Mouse (Mus musculus): Measurements from ENCODE around the gene Ifitm6. TPM values are rescaled to one million over a fixed set of nuclear protein-coding genes. Genes with fewer than 3 reads are reported as not detected.

Ifitm6 gene
- polyA plus RNA-seq, 1 experiment from 2014 or later = 1.6 TPM

GRCm38 (mm10) chr7:141055785-141056184 is 38.1 kb upstream of the Ifitm6 start:
- WGBS = 75% methylated on average over 4 of the region's 4 CpGs
- ATAC-seq (ENCODE audit: borderline replicate concordance, extremely low read depth, low FRiP score, low TSS enrichment) = no peak
- peaks cover 9% of the 10 kb centered on the region for H3K27me3 ChIP-seq

GRCm38 (mm10) chr7:141052421-141052820 is 34.7 kb upstream of the Ifitm6 start:
- no peak overlapping the region for H3K27ac ChIP-seq
- H3K9me3 ChIP-seq = no peaks in the 10 kb centered on the region
- no peak overlapping the region for H3K9ac ChIP-seq
- no peak overlapping the region for H3K4me2 ChIP-seq
- no peaks in the 10 kb centered on the region for H3K27me3 ChIP-seq
- 75% methylated on average over 2 of the region's 2 CpGs for WGBS
- no peak overlapping the region for H3K4me3 ChIP-seq
- no peak for ATAC-seq (ENCODE audit: borderline replicate concordance, extremely low read depth, low FRiP score, low TSS enrichment)
- peaks cover 7% of the 10 kb centered on the region for H3K4me1 ChIP-seq
- H3K36me3 ChIP-seq = no peaks in the 10 kb centered on the region

More at GRCm38 (mm10) chr7:141055785-141056184, 38.1 kb upstream of the Ifitm6 start:
- Histone ChIP-seq H3K4me1 (peaks cover 8% of the 10 kb centered on the region; the same call in 1 of the 2 replicates), H3K4me2 (no peak overlapping the region), H3K27ac (no peak overlapping the region), H3K9ac (no peak overlapping the region), H3K36me3 (no peaks in the 10 kb centered on the region), H3K9me3 (no peaks in the 10 kb centered on the region), H3K4me3 (no peak overlapping the region)

DNA sequence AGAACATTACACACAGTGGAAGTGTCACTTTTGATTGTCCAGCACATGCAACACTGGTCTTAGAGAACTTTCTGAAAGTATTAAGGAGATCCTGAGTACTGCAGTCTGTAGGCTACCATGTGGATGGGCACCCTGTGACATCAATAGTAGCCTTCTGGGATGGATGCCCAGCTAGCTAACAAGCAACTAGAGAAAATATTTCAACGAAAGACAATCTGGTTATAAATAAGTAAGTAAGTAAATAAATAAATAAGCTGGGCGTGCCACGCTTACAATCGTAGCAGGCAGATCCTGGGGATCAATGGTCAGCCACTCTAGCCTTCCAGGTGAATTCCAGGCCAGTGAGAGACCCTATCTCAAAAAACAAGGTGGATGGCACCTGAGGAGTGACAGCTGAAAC is 34.3 kb upstream of the Ifitm6 start:
- no peaks in the 10 kb centered on the region for H3K9me3 ChIP-seq
- H3K36me3 ChIP-seq = no peaks in the 10 kb centered on the region
- no peaks in the 10 kb centered on the region for H3K27me3 ChIP-seq
- H3K4me3 ChIP-seq = no peak overlapping the region
- no peak overlapping the region for H3K9ac ChIP-seq
- no peak overlapping the region for H3K4me2 ChIP-seq
- WGBS = 76% methylated on average over 4 of the region's 4 CpGs
- ATAC-seq (ENCODE audit: borderline replicate concordance, extremely low read depth, low FRiP score, low TSS enrichment) = no peak
- H3K27ac ChIP-seq = no peak overlapping the region
- H3K4me1 ChIP-seq = peaks cover 11% of the 10 kb centered on the region

GRCm38 (mm10) chr7:141051060-141051685 is 33.4 kb upstream of the Ifitm6 start:
- Histone ChIP-seq H3K27ac (no peak overlapping the region), H3K9ac (no peak overlapping the region), H3K4me2 (no peak overlapping the region), H3K4me3 (no peak overlapping the region), H3K36me3 (no peaks in the 10 kb centered on the region), H3K4me1 (peaks cover 12% of the 10 kb centered on the region), H3K9me3 (no peaks in the 10 kb centered on the region), H3K27me3 (no peaks in the 10 kb centered on the region)
- 44% methylated on average over 17 of the region's 17 CpGs for WGBS
- no peak for ATAC-seq (ENCODE audit: borderline replicate concordance, extremely low read depth, low FRiP score, low TSS enrichment)

GRCm38 (mm10) chr7:141049326-141049725 is 31.6 kb upstream of the Ifitm6 start:
- WGBS = 58% methylated on average over 2 of the region's 2 CpGs

DNA sequence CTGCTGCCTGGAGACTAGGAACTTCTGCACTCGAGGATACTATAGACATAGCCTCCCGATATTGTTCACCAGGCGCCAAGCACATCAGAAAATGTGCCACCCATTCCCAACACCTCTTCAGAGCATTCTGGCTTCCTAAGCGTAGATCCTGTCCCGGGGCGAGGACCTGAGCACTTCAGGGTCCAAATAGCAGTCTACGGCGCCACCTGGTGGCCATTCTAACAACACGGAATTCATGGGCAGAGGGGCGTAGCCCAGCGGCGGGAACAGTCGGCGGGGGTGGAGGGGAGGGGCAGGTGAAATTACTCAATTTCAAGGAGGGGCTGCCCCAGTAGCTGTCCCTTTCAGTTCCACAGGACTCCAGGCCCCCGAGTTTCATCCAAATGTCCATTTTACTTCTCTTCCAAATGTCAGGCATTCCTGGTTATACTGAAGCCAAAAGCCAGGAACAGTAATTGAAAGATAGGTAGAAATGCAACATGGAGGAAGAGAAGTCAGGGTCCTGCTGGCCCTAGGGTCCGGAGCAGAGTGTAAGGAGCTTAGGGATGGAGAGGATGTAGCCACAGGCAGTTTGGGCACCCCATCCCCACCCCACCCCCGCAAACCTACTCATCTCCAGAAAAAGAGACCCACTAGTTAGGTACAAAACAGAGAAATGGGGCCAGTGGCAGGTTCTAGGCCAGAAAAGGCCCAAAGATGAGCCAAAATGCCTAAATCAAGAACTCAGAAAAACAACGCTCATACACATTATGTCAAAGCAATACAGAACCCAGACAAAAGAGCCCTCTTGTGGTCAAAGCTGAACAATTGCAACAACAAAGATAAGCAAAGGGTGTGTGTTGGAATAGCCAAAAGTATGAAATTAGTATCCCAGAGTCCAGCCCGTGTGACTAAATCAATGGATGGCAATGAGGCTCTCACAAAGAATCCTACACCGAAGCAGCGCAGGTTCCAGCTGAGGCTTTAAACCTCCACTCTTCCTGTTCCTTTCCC is 30.8 kb upstream of the Ifitm6 start:
- Histone ChIP-seq H3K4me3 (peak overlapping the region; percentile 29), H3K27me3 (no peaks in the 10 kb centered on the region), H3K4me2 (peak overlapping the region; percentile 64), H3K36me3 (no peaks in the 10 kb centered on the region), H3K27ac (peak overlapping the region; percentile 94), H3K4me1 (peaks cover 12% of the 10 kb centered on the region), H3K9ac (no peak overlapping the region), H3K9me3 (no peaks in the 10 kb centered on the region)
- peak; percentile 88 for ATAC-seq (ENCODE audit: borderline replicate concordance, extremely low read depth, low FRiP score, low TSS enrichment)
- WGBS = 9% methylated on average over 21 of the region's 21 CpGs

More at GRCm38 (mm10) chr7:141049326-141049725, 31.6 kb upstream of the Ifitm6 start:
- Histone ChIP-seq H3K4me2 (no peak overlapping the region), H3K9me3 (no peaks in the 10 kb centered on the region), H3K36me3 (no peaks in the 10 kb centered on the region), H3K4me1 (peaks cover 12% of the 10 kb centered on the region), H3K27ac (no peak overlapping the region), H3K27me3 (no peaks in the 10 kb centered on the region), H3K4me3 (no peak overlapping the region), H3K9ac (no peak overlapping the region)
- no peak for ATAC-seq (ENCODE audit: borderline replicate concordance, extremely low read depth, low FRiP score, low TSS enrichment)

DNA sequence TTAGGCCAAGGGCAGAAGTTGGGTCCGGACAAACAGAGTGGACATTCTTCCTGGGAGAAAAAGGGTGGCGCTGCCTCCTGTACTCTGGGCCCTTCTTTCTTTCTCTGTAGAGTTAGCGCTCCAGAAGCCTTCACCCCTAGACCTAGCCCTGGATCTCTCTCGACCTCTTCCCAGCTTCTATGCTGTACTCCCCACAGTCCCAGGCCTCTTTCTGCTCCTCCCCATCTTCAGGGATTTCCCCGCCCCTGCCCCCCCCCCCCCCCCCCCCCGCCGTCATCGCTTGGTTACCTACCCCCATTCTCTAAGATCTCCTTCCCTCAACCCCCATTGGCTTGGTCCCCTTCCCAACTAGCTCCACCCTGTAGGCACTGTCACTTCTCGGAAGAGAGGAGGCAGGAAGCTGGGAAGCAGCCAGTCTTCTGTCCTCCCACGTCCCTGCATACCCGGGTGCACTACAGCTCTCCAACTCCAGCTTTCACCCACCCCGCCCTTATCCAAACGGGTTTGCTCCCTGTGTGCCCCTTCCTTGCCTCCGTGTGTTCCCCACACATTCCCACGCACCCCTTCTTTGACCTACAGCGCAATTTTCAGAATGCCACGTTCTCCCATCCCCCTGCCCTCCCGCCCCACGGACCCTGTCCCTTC is 30.0 kb upstream of the Ifitm6 start:
- peaks cover 12% of the 10 kb centered on the region for H3K4me1 ChIP-seq
- H3K27ac ChIP-seq = peak overlapping the region; percentile 94
- WGBS = 4% methylated on average over 15 of the region's 19 CpGs
- ATAC-seq (ENCODE audit: borderline replicate concordance, extremely low read depth, low FRiP score, low TSS enrichment) = peak; percentile 95
- peak overlapping the region; percentile 29 for H3K9ac ChIP-seq
- no peaks in the 10 kb centered on the region for H3K36me3 ChIP-seq
- H3K9me3 ChIP-seq = no peaks in the 10 kb centered on the region
- no peaks in the 10 kb centered on the region for H3K27me3 ChIP-seq
- peak overlapping the region; percentile 64 for H3K4me2 ChIP-seq
- peak overlapping the region; percentile 29 for H3K4me3 ChIP-seq

DNA sequence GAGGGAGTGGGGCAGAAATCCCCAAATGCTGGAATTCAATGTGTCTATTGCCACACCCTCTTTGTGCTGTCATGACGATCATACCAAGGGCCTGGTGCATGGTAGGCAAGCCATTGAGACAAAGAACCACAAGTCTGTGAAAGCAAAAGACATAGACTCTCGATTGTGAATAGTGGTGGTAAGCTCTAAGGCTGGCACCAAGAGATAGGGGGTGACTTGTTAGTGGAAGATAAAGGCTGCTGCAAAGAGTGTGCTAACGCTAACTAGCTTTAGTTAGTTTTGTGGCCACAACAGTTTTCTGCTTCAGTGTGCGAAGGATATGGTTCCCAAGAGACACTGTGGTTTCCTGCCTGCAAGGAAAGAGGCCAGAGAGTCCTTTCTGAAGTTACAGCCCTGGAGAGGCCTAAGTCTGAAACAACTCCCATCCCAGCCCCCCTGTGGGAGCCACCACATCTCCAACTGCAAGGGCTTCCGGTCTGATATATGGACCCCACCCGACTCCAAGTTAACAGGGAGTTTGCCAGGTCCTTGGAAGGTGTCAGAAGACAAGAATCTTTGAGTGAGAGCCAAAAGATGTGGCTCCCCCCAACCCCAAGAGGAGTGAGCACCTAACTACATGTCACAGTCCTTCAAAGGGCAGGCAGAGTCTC is 29.3 kb upstream of the Ifitm6 start:
- Histone ChIP-seq H3K9ac (peak overlapping the region; percentile 29; the same call in 1 of the 2 replicates), H3K27ac (peak overlapping the region; percentile 91), H3K4me3 (no peak overlapping the region), H3K36me3 (no peaks in the 10 kb centered on the region), H3K4me1 (peaks cover 15% of the 10 kb centered on the region), H3K27me3 (no peaks in the 10 kb centered on the region), H3K9me3 (no peaks in the 10 kb centered on the region), H3K4me2 (peak overlapping the region; percentile 64)
- WGBS = 61% methylated on average over 6 of the region's 6 CpGs
- 0 out of 2 replicates have a peak, but pooled peaks have one; percentile 0 for ATAC-seq (ENCODE audit: borderline replicate concordance, extremely low read depth, low FRiP score, low TSS enrichment)

DNA sequence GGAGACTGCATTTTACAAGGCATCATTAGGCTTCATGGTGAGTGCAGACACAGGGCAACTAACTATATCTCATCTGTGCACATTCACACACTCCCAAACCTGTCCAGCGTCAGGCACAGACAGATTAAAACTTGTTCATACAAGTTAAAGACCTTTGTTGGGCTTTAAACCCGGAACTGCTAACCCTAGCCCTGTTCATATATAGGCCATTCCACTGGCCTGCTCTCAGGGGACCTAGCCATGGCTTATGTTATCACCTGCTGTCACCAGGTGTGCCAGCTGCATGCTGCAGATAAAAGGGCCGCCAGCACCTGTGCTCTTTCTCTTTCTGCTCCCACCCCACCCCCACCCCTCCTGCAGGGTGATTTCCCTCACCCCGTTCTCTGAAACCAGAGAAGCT is 24.8 kb upstream of the Ifitm6 start:
- Histone ChIP-seq H3K27me3 (no peaks in the 10 kb centered on the region), H3K4me1 (peaks cover 20% of the 10 kb centered on the region), H3K9ac (no peak overlapping the region), H3K9me3 (no peaks in the 10 kb centered on the region), H3K4me3 (no peak overlapping the region), H3K27ac (peak overlapping the region; percentile 38; the same call in 1 of the 2 replicates), H3K4me2 (no peak overlapping the region), H3K36me3 (no peaks in the 10 kb centered on the region)
- 50% methylated on average over 4 of the region's 4 CpGs for WGBS
- ATAC-seq (ENCODE audit: borderline replicate concordance, extremely low read depth, low FRiP score, low TSS enrichment) = no peak

DNA sequence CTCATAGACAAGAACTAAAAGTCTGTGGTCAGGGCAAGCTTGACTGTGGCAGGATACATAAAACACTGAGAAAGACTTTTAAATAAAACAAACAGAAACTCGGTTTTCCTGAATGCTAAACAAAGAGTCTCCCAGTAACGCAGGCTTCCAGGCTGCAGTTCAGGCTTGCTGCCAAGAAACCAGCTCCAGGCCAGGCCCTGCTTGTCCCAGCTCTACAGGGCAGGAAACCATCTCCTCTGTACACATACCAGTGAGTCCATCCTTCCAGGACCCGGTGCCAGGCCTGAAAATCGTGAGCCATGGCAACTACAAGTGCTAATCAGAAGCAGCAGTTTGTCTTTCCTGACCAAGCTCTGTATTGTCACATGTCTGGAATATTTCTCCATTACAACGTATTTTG is 23.9 kb upstream of the Ifitm6 start:
- Histone ChIP-seq H3K9ac (no peak overlapping the region; the same call in 1 of the 2 replicates), H3K9me3 (no peaks in the 10 kb centered on the region), H3K27me3 (no peaks in the 10 kb centered on the region), H3K4me2 (peak overlapping the region; percentile 43), H3K36me3 (no peaks in the 10 kb centered on the region), H3K4me3 (no peak overlapping the region), H3K4me1 (peaks cover 14% of the 10 kb centered on the region), H3K27ac (peak overlapping the region; percentile 97)
- WGBS = 7% methylated on average over 5 of the region's 5 CpGs
- peak; percentile 93 for ATAC-seq (ENCODE audit: borderline replicate concordance, extremely low read depth, low FRiP score, low TSS enrichment)

DNA sequence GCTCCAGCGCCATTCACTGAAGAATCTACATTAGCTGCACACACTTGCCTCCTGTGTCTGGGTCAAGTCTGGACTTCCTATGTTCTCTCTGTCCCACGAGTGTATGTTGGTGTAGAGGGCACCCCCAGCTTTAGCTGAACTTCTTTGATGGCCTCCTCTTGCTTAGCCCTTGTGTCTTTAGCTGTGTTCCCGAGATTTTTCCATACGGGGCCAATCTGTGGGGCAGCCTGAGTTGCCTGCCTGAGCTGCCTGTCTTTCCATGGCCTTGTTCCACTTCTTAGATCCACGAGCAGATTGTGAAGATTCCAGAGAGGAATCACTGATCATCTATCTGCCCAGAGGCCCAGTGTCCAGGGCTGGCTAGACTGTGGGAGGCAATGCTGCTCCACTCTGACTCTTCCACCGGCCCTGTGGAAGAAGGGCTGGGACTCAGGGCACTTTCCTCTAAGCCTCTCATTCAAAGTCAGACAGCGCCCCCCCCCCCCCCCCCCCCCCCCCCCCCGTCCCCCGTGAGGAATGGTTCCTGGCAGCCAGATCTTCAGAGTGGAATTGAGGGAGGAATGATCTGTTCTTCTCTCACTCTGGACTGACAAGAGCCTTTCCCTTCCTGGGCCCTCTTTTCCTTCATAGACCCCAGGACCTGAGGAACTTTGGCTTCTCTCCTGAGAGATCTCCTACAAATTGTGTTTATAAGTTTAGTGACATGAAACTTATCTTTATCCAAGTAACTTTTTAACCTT is 23.3 kb upstream of the Ifitm6 start:
- H3K4me2 ChIP-seq = peak overlapping the region; percentile 43
- no peak overlapping the region for H3K9ac ChIP-seq
- H3K9me3 ChIP-seq = no peaks in the 10 kb centered on the region
- no peaks in the 10 kb centered on the region for H3K36me3 ChIP-seq
- 23% methylated on average over 6 of the region's 9 CpGs for WGBS
- no peaks in the 10 kb centered on the region for H3K27me3 ChIP-seq
- H3K4me1 ChIP-seq = peaks cover 14% of the 10 kb centered on the region
- peak overlapping the region; percentile 97 for H3K27ac ChIP-seq
- ATAC-seq (ENCODE audit: borderline replicate concordance, extremely low read depth, low FRiP score, low TSS enrichment) = peak; percentile 50; the same call in 1 of the 2 replicates
- H3K4me3 ChIP-seq = no peak overlapping the region

Data from lung, embryonic 15.5 days (tissue).